In genomic region chr8:48074149-48074548, GRCm38 (mm10) we compare ENCODE assay signal across 18 mouse cellular contexts. TPM values are rescaled to one million over a fixed set of nuclear protein-coding genes. Genes with fewer than 3 reads are reported as not detected.
DNase-seq lines count a peak whose midpoint lies in the region; ATAC-seq lines count a peak whose summit lies in the region.
"Had no signal": no experiment of that assay in that cellular context is flagged by ENCODE, and none has a peak within 500 bp of the region (broad histone marks: within the 10 kb centered on the region; RNA-seq: fewer than 3 reads in every experiment).

No protein-coding gene starts in this region.

- no peak for ATAC-seq in embryonic facial prominence, embryonic 11.5 days (replicated peaks; ENCODE audit: insufficient number of reproducible peaks, low FRiP score, low TSS enrichment, low read depth)
- 0 out of 2 replicates have a peak, but pooled peaks have one; percentile 26 for ATAC-seq in embryonic facial prominence, embryonic 13.5 days (ENCODE audit: insufficient number of reproducible peaks, insufficient read depth, low FRiP score, low TSS enrichment, low read depth)
- peak; percentile 59; the same call in 1 of the 2 replicates for ATAC-seq in limb, embryonic 13.5 days (ENCODE audit: low FRiP score, low read depth)
- ATAC-seq: forebrain, embryonic 13.5 days; forebrain, embryonic 15.5 days; forebrain, postnatal 0 days had no signal

- H3K9me3 ChIP-seq in embryonic facial prominence, embryonic 11.5 days (replicated peaks; ENCODE audit: control insufficient read depth, low read length): no peaks in the 10 kb centered on the region
- H3K9me3 ChIP-seq in embryonic facial prominence, embryonic 10.5 days: no peaks in the 10 kb centered on the region
- H3K9me3 ChIP-seq in embryonic facial prominence, embryonic 13.5 days: no peaks in the 10 kb centered on the region
- no peaks in the 10 kb centered on the region for H3K9me3 ChIP-seq in limb, embryonic 13.5 days
- H3K9me3 ChIP-seq: embryonic facial prominence, embryonic 12.5 days; forebrain, embryonic 13.5 days; forebrain, embryonic 15.5 days had no signal

- H3K4me1 ChIP-seq in embryonic facial prominence, embryonic 11.5 days (ENCODE audit: control insufficient read depth, insufficient read depth, low read length): no peaks in the 10 kb centered on the region
- no peaks in the 10 kb centered on the region for H3K4me1 ChIP-seq in embryonic facial prominence, embryonic 10.5 days
- peaks cover 5% of the 10 kb centered on the region for H3K4me1 ChIP-seq in embryonic facial prominence, embryonic 13.5 days
- H3K4me1 ChIP-seq in limb, embryonic 13.5 days: peaks cover 6% of the 10 kb centered on the region; the same call in 1 of the 2 replicates
- H3K4me1 ChIP-seq: embryonic facial prominence, embryonic 12.5 days; forebrain, embryonic 13.5 days; forebrain, embryonic 15.5 days had no signal

- 79% methylated on average over 2 of the region's 2 CpGs for WGBS in embryonic facial prominence, embryonic 11.5 days
- WGBS in embryonic facial prominence, embryonic 10.5 days: 85% methylated on average over 2 of the region's 2 CpGs
- WGBS in embryonic facial prominence, embryonic 13.5 days: 46% methylated on average over 2 of the region's 2 CpGs
- 40% methylated on average over 2 of the region's 2 CpGs for WGBS in limb, embryonic 13.5 days

- no peaks in the 10 kb centered on the region for H3K27me3 ChIP-seq in embryonic facial prominence, embryonic 11.5 days (ENCODE audit: control insufficient read depth, insufficient read depth, low read length)
- no peaks in the 10 kb centered on the region for H3K27me3 ChIP-seq in embryonic facial prominence, embryonic 10.5 days (replicated peaks; ENCODE audit: low read depth, poor library complexity, severe bottlenecking)
- no peaks in the 10 kb centered on the region for H3K27me3 ChIP-seq in embryonic facial prominence, embryonic 13.5 days
- no peaks in the 10 kb centered on the region for H3K27me3 ChIP-seq in limb, embryonic 13.5 days
- H3K27me3 ChIP-seq: embryonic facial prominence, embryonic 12.5 days; forebrain, embryonic 13.5 days; forebrain, embryonic 15.5 days had no signal

- DNase-seq in embryonic facial prominence, embryonic 11.5 days (ENCODE audit: low spot score): peak; percentile 20
- DNase-seq in embryonic facial prominence, embryonic 10.5 days (ENCODE audit: low spot score): no peak
- no peak for DNase-seq in liver
- no peak for DNase-seq in B cell, adult 2 months
- DNase-seq: adrenal gland, adult 2 months; adrenal gland, postnatal 10 days; adrenal gland, postnatal 25 days; cerebellum, adult 11-12 months; cerebellum, adult 2 months; cerebellum, adult 9-10 months; cerebellum, postnatal 10 days; cerebellum, postnatal 25 days; forebrain, postnatal 0 days had no signal

- H3K36me3 ChIP-seq in embryonic facial prominence, embryonic 11.5 days (replicated peaks; ENCODE audit: control insufficient read depth, insufficient read depth, low read depth, low read length): no peaks in the 10 kb centered on the region
- H3K36me3 ChIP-seq in embryonic facial prominence, embryonic 10.5 days (replicated peaks): no peaks in the 10 kb centered on the region
- H3K36me3 ChIP-seq in embryonic facial prominence, embryonic 13.5 days: no peaks in the 10 kb centered on the region
- H3K36me3 ChIP-seq in limb, embryonic 13.5 days: no peaks in the 10 kb centered on the region
- H3K36me3 ChIP-seq: embryonic facial prominence, embryonic 12.5 days; forebrain, embryonic 15.5 days had no signal

- H3K4me3 ChIP-seq in embryonic facial prominence, embryonic 11.5 days (ENCODE audit: low read depth, low read length): no peak overlapping the region
- H3K4me3 ChIP-seq in embryonic facial prominence, embryonic 10.5 days: no peak overlapping the region
- H3K4me3 ChIP-seq in embryonic facial prominence, embryonic 13.5 days: no peak overlapping the region
- H3K4me3 ChIP-seq in limb, embryonic 13.5 days: no peak overlapping the region
- H3K4me3 ChIP-seq: embryonic facial prominence, embryonic 12.5 days; forebrain, embryonic 13.5 days; forebrain, embryonic 15.5 days had no signal

- H3K9ac ChIP-seq in embryonic facial prominence, embryonic 11.5 days (replicated peaks; ENCODE audit: low read length): no peak overlapping the region
- no peak overlapping the region for H3K9ac ChIP-seq in embryonic facial prominence, embryonic 13.5 days
- H3K9ac ChIP-seq in limb, embryonic 13.5 days: no peak overlapping the region
- H3K9ac ChIP-seq: embryonic facial prominence, embryonic 12.5 days; forebrain, embryonic 13.5 days; forebrain, embryonic 15.5 days; forebrain, postnatal 0 days had no signal

- no peak overlapping the region for H3K4me2 ChIP-seq in embryonic facial prominence, embryonic 11.5 days (ENCODE audit: low read depth, low read length)
- H3K4me2 ChIP-seq in embryonic facial prominence, embryonic 13.5 days: no peak overlapping the region
- no peak overlapping the region for H3K4me2 ChIP-seq in limb, embryonic 13.5 days (replicated peaks)
- H3K4me2 ChIP-seq: embryonic facial prominence, embryonic 12.5 days; forebrain, embryonic 13.5 days; forebrain, embryonic 15.5 days had no signal

- no peak overlapping the region for H3K27ac ChIP-seq in embryonic facial prominence, embryonic 11.5 days (replicated peaks; ENCODE audit: low read depth, low read length)
- no peak overlapping the region for H3K27ac ChIP-seq in embryonic facial prominence, embryonic 10.5 days (replicated peaks)
- no peak overlapping the region for H3K27ac ChIP-seq in embryonic facial prominence, embryonic 13.5 days
- H3K27ac ChIP-seq in limb, embryonic 13.5 days: no peak overlapping the region
- H3K27ac ChIP-seq: embryonic facial prominence, embryonic 12.5 days; forebrain, embryonic 13.5 days; forebrain, embryonic 15.5 days had no signal

RNA-seq across cellular contexts. Expression of gene Dctd, which starts 24.7 kb away (rescaled TPM):
- polyA plus RNA-seq in embryonic facial prominence, embryonic 11.5 days (2014; fragmentation: Nextera tagmentation; extraction: Ambion mirVana): 48.7 and 50.7 TPM in 2 replicates
- polyA plus RNA-seq in embryonic facial prominence, embryonic 10.5 days (2016; fragmentation: Nextera tagmentation; extraction: Ambion mirVana): 57.0 and 58.7 TPM in 2 replicates
- 32.5 and 34.1 TPM in 2 replicates for polyA plus RNA-seq in embryonic facial prominence, embryonic 13.5 days (2015; fragmentation: Nextera tagmentation; extraction: Ambion mirVana)
- polyA plus RNA-seq in limb, embryonic 13.5 days (2015; fragmentation: Nextera tagmentation; extraction: Ambion mirVana): 34.5 and 38.3 TPM in 2 replicates
